Mouse (Mus musculus) cerebellum, adult 2 months (tissue): Measurements from ENCODE around the gene Duoxa1.

Experiments
- CTCF ChIP-seq: fragments of 200-500 bp; IDR thresholded peaks from 2 replicates; pipeline ENCODE4 v1.5.1; 2011; ENCODE audit warnings: low read depth, mild to moderate bottlenecking, control low read depth, low read length, moderate library complexity, borderline replicate concordance; ENCODE audit not compliant: insufficient read depth
- POLR2A ChIP-seq: fragments of 200-500 bp; IDR thresholded peaks from 2 replicates; pipeline ENCODE4 v1.6.1; 2011; ENCODE audit warnings: low read length, control low read depth, borderline replicate concordance; ENCODE audit not compliant: insufficient read depth

DNA sequence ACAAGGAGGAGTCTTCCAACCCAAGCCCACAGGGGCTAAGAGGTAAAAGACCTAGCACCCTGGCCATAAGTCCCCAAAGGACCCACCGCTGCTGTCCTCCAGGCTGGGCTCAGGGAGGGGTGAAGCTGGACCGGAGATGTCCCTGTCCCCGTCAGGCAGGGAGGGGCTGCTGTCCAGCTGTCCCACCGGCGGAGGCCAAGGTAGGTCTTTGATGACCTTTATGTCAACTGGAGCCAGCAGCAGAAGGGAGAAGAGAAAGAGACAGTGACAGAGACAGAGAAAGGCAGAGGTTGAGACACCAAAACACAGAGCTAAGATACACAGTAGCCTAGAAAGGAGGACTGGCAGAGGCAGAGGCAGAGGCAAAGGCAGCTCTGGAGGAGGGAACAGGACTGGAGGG is 41.9 kb upstream of the Duoxa1 start:
- TF ChIP-seq CTCF: no peak
- TF ChIP-seq POLR2A: no peak
